In the genomic region with DNA sequence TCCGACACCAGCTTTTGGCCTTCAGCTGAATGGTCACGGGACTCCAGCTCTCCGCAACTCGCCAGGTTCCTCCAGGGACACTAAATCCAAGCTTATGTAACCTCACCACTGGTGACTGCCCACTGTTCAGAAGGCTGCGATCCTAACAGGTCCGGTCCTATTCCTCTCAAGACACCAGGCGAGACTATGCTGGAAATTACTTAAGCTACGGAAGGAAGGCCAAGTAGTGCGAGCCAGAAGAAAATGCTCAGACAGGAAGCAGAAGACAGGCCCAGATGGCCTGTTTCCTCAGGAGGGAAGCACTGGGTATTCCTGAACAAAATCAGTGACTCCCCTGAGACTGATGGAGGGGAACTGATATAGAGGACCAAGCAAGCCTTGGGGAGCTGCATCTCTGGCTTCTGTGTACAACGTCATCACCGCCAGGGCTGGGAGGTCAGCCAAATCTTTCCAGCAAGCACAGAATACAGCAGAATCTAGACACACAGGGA, we compare ENCODE assay signal across 9 mouse cellular contexts. TPM values are rescaled to one million over a fixed set of nuclear protein-coding genes. Genes with fewer than 3 reads are reported as not detected.
DNase-seq lines count a peak whose midpoint lies in the region; ATAC-seq and TF ChIP-seq lines count a peak whose summit lies in the region.
"Had no signal": no experiment of that assay in that cellular context is flagged by ENCODE, and none has a peak within 500 bp of the region (broad histone marks: within the 10 kb centered on the region; RNA-seq: fewer than 3 reads in every experiment).

No protein-coding gene starts in this region.

- no peak for DNase-seq in liver, embryonic 11.5 days (ENCODE audit: low spot score)
- peak; percentile 68 for DNase-seq in gastrocnemius, adult 2 months
- peak; percentile 28 to 61 for DNase-seq in lung, postnatal 4 days
- DNase-seq in testis, postnatal 10 days (ENCODE audit: low spot score) = no peak
- DNase-seq in left cerebral cortex, adult 9 months (ENCODE audit: low spot score in 2 of 2) = no peak
- DNase-seq in thymus, postnatal 4 days = no peak

- H3K27me3 ChIP-seq in liver, embryonic 12.5 days (replicated peaks) = no peaks in the 10 kb centered on the region
- no peaks in the 10 kb centered on the region for H3K27me3 ChIP-seq in liver, embryonic 11.5 days (replicated peaks; ENCODE audit: control insufficient read depth, insufficient read depth, low read length)
- no peaks in the 10 kb centered on the region for H3K27me3 ChIP-seq in intestine, embryonic 16.5 days (replicated peaks; ENCODE audit: control insufficient read depth, insufficient read depth, low read length)

- 64% methylated on average over 11 of the region's 11 CpGs for WGBS in liver, embryonic 12.5 days (ENCODE audit: insufficient replicate concordance)
- 67% methylated on average over 11 of the region's 11 CpGs for WGBS in liver, embryonic 11.5 days
- 78% methylated on average over 11 of the region's 11 CpGs for WGBS in intestine, embryonic 16.5 days

- no peaks in the 10 kb centered on the region for H3K9me3 ChIP-seq in liver, embryonic 12.5 days (replicated peaks)
- H3K9me3 ChIP-seq in liver, embryonic 11.5 days (ENCODE audit: control insufficient read depth, low read length) = no peaks in the 10 kb centered on the region
- H3K9me3 ChIP-seq in intestine, embryonic 16.5 days (ENCODE audit: control insufficient read depth, low read length) = no peaks in the 10 kb centered on the region

- intact Hi-C loops in gastrocnemius, adult 2 months (cut with DNase I) = no loop called here

- H3K36me3 ChIP-seq in liver, embryonic 12.5 days = no peaks in the 10 kb centered on the region
- H3K36me3 ChIP-seq in liver, embryonic 11.5 days (ENCODE audit: control insufficient read depth, insufficient read depth, low read length) = no peaks in the 10 kb centered on the region
- 0 out of 2 replicates have a peak, but pooled peaks cover 3% of the 10 kb centered on the region for H3K36me3 ChIP-seq in intestine, embryonic 16.5 days (ENCODE audit: control insufficient read depth, insufficient read depth, low read length)

- no peak overlapping the region for H3K9ac ChIP-seq in liver, embryonic 12.5 days
- H3K9ac ChIP-seq in liver, embryonic 11.5 days (ENCODE audit: low read depth, low read length) = no peak overlapping the region
- H3K9ac ChIP-seq in intestine, embryonic 16.5 days (ENCODE audit: low read depth, low read length) = no peak overlapping the region

- peak; percentile 20; the same call in 1 of the 2 replicates for TF ChIP-seq CTCF in gastrocnemius, adult 2 months (IDR thresholded peaks at IDR 0.05)

- peaks cover 13% of the 10 kb centered on the region for H3K4me1 ChIP-seq in liver, embryonic 12.5 days
- H3K4me1 ChIP-seq in liver, embryonic 11.5 days (replicated peaks; ENCODE audit: control insufficient read depth, insufficient read depth, low read length) = peaks cover 4% of the 10 kb centered on the region; the same call in 1 of the 2 replicates
- H3K4me1 ChIP-seq in intestine, embryonic 16.5 days (ENCODE audit: control insufficient read depth, insufficient read depth, low read length) = peaks cover 9% of the 10 kb centered on the region

- H3K27ac ChIP-seq in liver, embryonic 12.5 days = peak overlapping the region; percentile 48; the same call in 1 of the 2 replicates
- no peak overlapping the region for H3K27ac ChIP-seq in liver, embryonic 11.5 days (ENCODE audit: low read depth, low read length)
- peak overlapping the region; percentile 87 for H3K27ac ChIP-seq in gastrocnemius, adult 2 months
- no peak overlapping the region for H3K27ac ChIP-seq in intestine, embryonic 16.5 days (ENCODE audit: low read length)

- no peak overlapping the region for H3K4me3 ChIP-seq in liver, embryonic 12.5 days
- no peak overlapping the region for H3K4me3 ChIP-seq in liver, embryonic 11.5 days (ENCODE audit: low read depth, low read length)
- peak overlapping the region; percentile 64 for H3K4me3 ChIP-seq in gastrocnemius, adult 2 months
- no peak overlapping the region for H3K4me3 ChIP-seq in intestine, embryonic 16.5 days (ENCODE audit: low read length)
- H3K4me3 ChIP-seq: erythroblast, embryonic 14.5 days had no signal

- H3K4me2 ChIP-seq in liver, embryonic 12.5 days = no peak overlapping the region
- no peak overlapping the region for H3K4me2 ChIP-seq in liver, embryonic 11.5 days
- H3K4me2 ChIP-seq in intestine, embryonic 16.5 days (ENCODE audit: low read depth, low read length) = no peak overlapping the region

- ATAC-seq in liver, embryonic 12.5 days = no peak
- no peak; the same call in 1 of the 2 replicates for ATAC-seq in liver, embryonic 11.5 days (replicated peaks; ENCODE audit: low FRiP score)
- ATAC-seq in intestine, embryonic 16.5 days = peak; percentile 52

RNA-seq across cellular contexts. Expression of a gene that starts 17.2 kb away (rescaled TPM):
- 8.5 and 8.6 TPM in 2 replicates for polyA plus RNA-seq in liver, embryonic 12.5 days (2016; fragmentation: Nextera tagmentation; extraction: Ambion mirVana)
- polyA plus RNA-seq in liver, embryonic 11.5 days (2014; fragmentation: Nextera tagmentation; extraction: Ambion mirVana) = 9.0 and 11.0 TPM in 2 replicates
- total RNA-seq in gastrocnemius, adult 2 months (2021) = 10 to 100 TPM in 1 of 2 experiments, 1 to 10 TPM in 1; 8.0 to 12.5 TPM
- 14.7 and 16.4 TPM in 2 replicates for polyA plus RNA-seq in intestine, embryonic 16.5 days (2015; fragmentation: Nextera tagmentation; extraction: Ambion mirVana)

Comparison
In these comparisons a context has a peak if more than half of its experiments do, and no peak if none do; other contexts are left out.
1. H3K27ac ChIP-seq: peak in liver, embryonic 12.5 days (single experiment) and gastrocnemius, adult 2 months (single experiment); none in liver, embryonic 11.5 days (single experiment) and intestine, embryonic 16.5 days (single experiment).
2. DNase-seq: peak in gastrocnemius, adult 2 months (single experiment) and lung, postnatal 4 days (2 of 2); none in liver, embryonic 11.5 days (single experiment), testis, postnatal 10 days (single experiment), left cerebral cortex, adult 9 months (0 of 2) and thymus, postnatal 4 days (single experiment).